Mouse (Mus musculus): ENCODE data around the gene Frmd8.
"Not testable (repeated sequence)": the region's sequence is repeated elsewhere in the genome, so short reads cannot be mapped to it uniquely, and the experiment has no call there.

Gene Frmd8

DNA sequence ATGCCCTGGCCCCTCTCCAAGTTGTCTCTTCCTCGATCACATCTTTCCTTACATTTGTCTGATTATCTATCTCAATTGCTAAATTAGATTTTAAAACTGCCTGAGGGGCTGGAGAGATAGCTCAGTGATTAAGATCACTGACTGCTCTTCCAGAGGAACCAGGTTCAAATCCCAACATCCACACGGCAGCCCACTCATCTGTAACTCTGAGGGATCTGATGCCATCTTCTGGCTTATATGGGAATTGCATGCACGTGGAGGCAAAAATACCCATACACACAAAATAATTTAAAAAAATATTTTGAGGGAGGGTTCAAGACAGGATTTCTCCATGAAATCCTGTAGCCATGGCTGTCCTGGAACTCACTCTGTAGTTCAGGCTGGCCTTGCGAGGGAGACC is 10.8 kb upstream of the Frmd8 start:
- no peak for DNase-seq (ENCODE audit: low spot score)

DNA sequence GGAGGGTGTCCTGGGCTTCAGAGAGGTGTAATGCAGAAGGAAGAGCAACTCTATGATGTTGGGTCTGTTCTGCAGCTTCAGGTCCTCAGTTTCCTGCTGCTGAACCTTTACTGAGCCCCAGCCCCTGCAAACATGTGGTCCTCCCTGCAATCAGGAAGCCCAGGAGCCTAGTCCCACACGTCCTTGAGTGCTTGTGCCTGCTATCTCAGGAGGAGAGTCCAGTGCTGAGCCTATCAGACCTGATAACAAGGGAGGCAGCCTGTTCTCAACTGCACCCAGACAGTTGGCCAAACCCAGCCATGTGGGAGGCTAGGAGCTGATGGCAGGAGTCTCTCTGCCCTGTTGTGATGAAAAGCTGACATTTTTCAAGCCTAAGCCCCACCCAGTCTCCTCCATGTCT is 8.9 kb upstream of the Frmd8 start:
- DNase-seq (ENCODE audit: low spot score), result peak; percentile 80

DNA sequence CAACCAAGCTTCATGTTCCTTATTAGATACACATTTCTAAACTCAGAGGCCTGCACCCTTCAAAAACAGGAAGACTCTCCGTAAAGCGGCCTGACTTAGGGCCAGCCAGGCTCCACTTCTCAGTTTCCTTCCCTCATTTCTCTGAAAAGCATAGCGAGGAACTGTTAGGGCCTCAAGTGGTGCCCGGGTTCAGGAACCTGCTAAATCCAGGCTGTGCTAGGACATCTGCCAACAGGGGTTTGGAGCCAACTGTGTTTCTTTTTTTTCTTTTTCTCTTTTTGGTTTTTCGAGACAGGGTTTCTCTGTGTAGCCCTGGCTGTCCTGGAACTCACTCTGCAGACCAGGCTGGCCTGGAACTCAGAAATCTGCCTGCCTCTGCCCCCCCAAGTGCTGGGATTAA is 7.0 kb upstream of the Frmd8 start:
- DNase-seq (ENCODE audit: low spot score), result not testable (repeated sequence)

DNA sequence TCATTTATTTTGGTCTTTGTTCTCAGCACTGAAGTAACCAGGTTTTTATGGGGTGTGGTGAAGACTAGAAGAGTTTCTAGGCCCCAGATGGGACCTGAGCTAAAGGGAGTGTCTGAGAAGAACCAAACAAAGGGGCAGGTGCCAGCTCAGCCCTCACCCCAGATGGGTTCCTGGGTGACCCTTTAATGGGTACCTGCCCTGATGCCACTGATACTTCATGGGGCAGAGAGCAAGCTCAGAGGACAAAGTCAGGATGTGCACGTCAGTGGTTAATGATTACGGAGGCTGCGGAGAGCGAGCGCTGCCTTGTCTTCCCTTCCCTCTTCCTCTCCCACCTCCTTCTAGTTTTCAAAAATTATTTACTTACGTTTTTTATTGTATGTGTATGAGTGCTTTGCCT is 6.1 kb upstream of the Frmd8 start:
- no peak for DNase-seq (ENCODE audit: low spot score)

DNA sequence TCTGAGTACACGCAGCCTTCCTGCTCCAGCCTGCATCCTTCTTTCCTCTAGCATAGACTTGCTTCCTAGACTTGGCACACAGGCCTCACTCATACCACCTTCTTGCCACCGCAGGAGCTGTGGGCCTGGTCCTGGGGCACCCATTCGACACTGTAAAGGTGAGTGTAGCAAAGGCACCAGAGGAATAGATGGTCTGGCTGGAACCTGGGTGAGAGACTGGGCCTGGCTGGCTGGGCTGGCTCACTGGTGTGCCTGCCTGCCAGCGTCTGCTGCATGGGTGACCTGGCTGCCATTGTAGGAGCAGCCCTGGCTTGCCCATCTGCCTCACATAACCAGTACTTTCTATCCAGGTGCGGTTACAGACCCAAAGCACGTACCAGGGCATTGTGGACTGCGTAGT is 4.7 kb upstream of the Frmd8 start:
- DNase-seq (ENCODE audit: low spot score), result no peak

DNA sequence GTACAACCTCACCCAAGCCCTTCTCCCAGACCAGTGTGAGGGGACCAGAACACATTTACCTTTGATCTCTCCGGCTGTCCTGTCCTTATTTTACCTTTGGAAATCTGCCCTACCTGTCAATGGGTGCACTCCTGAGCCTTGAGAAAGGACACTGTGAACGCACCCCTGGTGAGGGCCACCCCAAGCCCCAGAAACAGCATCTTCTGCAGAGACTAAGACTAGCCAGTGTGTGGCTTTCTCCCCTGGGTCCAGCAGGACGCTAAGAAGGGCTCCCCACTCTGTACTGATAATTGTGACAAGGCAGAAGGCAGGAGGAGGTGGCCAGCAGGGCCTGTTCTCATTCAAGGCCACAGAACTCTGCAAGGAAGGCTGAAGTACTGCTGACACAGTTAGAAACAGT is 3.8 kb upstream of the Frmd8 start:
- DNase-seq (ENCODE audit: low spot score), result peak; percentile 75

DNA sequence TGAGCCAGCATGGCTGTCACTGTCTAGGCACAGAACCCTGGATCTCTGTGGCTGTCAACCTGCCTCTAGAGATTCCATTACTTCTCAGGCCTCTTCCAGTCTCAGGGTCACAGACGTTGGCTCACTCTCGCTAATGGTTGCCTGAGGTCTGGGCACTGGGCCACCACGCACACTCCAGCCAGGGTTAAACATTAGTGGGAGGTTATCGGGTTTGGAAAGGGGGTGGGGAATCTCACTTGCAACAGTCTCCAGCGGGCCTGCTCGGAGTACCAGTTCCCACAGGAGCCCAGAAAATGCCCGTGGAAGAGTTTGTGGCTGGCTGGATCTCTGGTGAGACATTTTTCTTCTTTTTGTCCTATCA is 3.3 kb upstream of the Frmd8 start:
- DNase-seq (ENCODE audit: low spot score), result peak; percentile 82

DNA sequence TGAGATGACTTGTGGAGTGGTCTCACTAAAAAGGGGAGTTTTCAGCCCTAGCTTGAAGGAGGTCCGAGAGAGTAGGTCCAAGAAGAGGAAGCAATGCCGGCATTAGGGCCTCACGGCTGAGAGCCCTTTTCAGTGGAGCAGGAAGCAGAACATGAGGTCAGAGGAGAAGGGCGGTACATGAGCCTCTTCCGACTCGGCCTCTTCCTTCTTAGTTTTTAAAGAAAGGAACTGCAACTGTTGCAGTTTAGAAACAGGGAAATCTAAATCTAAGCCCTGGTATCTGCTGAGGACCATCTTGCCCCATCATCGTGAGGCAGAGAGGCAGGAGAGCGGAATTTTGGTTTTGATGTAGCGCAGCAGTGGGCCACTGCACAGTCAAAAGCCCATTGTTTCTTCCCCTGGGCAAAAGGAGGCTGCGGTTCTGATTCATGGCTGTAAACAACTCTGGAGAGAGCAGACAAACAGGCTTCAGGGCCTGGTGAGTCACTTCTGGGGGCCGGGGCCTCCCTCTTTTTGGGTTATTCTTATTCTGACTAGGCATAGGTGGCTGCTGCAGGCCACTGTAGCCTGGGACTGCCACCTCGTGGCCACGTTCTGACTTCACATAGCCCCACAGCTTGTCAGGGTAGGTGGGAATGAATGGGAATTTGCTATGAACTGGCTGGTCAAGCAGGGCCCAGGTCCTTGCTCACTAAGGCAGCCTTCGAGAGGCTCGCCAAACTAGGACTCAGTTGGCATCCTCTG is 2.7 kb upstream of the Frmd8 start, which contains the start of gene Slc25a45:
TSS of gene Slc25a45 (plus strand) at position 191 of the 744 bp plus-strand sequence.
- peak; percentile 60 for DNase-seq (ENCODE audit: low spot score)

DNA sequence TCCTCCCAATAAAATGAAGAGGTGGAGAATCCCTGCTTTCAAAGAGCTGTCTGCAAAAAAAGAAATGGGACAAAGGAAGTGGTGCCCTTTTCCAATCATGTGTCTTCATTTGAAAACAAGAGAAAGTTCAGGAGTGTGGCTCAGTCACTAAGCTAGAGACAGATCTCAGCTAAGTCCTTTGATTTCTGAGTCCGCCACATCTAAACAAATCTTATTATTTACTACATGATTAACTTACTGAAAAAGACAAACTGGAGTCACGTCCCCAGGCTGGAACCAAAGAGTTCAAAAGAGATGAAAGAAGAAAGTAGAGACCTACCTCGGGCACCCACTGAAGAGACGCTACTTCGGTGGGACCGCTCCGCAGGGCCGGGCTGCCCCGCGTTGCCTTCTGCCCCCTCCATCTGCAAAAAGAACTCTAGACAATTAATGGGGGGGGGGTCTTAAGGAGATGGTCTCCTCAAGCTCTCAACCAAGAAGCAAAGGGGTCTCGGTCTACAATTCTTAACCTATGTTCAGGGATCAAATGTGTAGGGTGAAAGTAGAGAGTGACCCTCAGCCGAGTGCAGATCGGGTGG is 594 bp downstream of the Frmd8 start:
- no peak for DNase-seq (ENCODE audit: low spot score)

DNA sequence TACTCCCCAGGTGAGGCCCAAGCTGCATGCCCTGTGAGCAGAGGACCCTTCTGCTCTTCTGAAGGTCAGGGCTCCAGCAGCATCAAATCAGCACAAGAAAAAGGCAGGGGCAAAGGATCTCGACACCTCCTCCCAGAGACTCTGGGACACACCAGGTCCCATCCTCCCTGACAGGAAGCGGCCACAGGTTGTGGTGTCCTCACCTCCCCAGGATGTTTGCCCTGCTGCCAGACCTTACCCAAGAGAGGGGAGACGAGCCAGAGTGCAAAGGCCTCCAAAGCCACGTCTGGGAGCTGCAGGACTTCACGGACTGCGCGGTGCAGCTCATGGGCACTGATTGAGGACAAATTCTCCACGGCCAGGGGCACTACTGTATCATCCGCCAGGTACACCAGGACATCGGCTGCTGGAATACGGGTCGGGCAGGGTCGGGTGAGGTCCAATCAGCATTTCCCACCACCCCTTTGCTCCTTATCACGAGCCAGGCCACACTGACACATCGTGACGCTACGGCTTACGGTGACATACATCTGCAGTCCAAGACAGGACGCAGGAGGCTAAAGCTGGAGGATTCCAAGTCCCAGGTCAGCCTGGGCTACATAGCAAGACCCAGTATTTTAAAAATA is 2.0 kb downstream of the Frmd8 start:
- no peak for DNase-seq (ENCODE audit: low spot score)

DNA sequence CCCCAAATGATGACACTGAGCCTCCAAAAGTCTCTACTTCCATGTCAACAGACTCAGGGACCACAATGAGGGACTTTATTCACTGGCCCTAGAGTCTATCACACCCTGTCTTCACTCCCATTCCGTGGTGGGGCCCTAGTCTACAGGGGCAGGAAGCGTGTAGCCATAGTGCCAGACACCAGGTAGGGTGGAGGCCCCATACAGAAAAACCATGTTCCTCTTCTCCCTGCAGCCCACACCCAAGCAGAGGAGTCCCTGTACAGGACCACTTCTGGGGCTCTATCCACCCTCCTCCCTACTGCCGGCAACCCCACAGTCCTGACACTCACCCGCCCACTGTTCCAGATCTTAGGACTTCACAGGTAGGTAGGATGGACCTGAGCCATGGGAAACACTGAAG is 2.5 kb downstream of the Frmd8 start:
- DNase-seq (ENCODE audit: low spot score), result no peak

DNA sequence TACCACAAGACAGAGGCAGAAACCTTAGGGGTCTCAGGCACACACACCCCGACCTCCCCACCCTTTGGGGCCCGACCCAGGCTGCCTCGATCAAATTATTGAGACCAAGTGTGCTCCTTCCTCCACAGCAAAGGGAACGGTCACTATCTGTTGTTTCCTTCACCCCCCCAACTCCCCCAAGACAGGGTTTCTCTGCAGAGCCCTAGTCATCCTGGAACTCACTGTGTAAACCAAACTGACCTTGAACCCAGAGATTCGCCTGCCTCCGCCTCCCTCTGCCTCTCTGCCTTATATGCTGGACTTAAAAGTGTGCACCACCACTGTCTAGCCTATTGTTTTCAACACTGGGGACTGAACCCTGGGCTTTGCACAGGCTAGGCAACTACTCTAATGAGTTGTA is 3.4 kb downstream of the Frmd8 start:
- DNase-seq (ENCODE audit: low spot score), result no peak

DNA sequence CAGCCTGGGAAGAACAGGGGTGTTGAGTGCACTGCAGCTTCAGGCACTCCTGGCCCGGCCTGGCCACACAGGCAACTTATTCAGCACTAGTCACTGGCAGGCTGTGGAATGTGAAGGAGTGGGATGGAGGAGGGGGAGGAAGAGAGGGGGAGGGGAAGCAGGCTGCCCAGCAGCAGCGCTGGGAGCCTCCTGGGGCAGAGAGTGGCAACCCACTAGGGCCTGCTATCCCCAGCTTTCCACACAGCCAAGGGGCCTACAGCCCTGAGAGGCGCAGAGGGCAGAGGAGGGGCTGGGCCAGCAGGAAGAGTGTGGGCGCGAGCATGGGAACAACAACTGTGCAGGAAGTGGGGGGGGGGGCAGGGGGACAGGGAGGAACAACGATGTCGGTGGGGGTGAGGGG is 3.8 kb downstream of the Frmd8 start:
- DNase-seq (ENCODE audit: low spot score), result no peak

DNA sequence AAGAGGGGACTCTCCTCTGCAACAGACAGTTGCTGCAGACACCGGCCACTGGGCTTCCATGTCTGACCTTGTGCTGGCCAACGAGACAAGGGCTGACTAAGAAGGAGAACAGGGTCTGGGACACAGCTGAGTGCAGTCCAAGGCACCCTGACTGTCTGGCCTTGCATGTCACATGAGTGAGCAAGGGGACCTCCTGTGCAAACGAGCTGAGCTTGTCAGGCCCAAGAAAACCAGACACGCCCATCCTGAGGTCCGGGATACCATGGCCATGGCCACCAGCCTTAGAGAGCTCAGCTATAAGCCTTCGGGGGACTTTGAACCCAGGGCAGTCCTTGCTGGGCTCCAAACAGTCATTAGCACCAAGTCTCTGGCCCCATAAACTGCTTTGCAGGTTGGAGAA is 7.0 kb downstream of the Frmd8 start:
- DNase-seq (ENCODE audit: low spot score), result no peak

DNA sequence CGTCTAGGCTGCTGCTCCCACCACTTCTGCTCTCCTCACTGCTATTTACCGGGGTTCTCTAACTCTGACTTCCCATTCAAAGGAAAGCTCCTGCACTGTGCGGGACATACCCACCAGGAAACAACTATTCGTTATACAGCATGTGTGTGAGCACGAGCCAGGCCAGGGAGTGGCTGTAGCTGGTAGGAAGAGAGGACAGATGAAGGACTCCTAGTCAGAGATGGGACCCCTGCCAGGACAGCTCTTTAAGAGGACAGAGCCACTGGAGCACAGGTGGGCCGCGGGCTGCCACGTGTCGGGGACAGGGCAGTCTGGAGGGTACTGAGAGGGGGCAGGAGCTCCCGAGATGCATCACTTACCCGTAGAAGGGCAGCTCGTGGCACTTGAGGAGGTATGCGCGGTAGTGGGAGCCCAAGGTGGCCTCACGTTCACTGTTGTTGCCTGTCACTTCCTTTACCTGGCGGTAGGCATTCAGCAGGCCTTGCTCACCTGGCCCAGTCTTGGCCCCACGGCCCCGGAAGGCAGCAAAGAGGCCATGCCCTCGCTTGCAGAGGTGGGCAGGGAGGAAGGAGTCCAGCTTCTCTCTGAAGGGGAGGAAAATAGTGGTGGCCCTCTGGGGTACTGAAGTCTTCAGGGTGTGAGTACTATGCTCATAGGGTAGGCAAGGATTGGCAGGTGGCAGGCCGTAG is 10.2 kb downstream of the Frmd8 start:
- DNase-seq (ENCODE audit: low spot score), result no peak

DNA sequence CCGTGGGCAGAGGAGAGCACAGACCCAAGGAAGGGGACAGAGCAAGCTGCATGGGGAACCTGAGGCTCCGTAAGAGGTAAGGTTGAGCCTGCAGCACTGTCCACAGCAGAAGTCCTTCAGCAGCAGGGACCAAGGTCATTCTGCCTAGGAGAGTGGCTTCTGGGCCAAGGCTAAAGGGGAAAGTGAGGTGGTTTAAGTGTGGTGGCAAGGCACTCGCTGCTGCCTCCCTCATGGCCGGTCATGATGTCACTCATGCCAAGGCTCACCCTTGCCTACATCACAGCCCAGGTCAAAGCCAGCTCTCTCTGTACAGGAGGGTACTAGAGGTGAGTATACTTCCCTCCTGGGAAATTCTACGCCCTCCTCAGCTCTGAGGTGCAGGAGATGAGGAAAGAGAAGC is 11.3 kb downstream of the Frmd8 start:
- no peak for DNase-seq (ENCODE audit: low spot score)

DNA sequence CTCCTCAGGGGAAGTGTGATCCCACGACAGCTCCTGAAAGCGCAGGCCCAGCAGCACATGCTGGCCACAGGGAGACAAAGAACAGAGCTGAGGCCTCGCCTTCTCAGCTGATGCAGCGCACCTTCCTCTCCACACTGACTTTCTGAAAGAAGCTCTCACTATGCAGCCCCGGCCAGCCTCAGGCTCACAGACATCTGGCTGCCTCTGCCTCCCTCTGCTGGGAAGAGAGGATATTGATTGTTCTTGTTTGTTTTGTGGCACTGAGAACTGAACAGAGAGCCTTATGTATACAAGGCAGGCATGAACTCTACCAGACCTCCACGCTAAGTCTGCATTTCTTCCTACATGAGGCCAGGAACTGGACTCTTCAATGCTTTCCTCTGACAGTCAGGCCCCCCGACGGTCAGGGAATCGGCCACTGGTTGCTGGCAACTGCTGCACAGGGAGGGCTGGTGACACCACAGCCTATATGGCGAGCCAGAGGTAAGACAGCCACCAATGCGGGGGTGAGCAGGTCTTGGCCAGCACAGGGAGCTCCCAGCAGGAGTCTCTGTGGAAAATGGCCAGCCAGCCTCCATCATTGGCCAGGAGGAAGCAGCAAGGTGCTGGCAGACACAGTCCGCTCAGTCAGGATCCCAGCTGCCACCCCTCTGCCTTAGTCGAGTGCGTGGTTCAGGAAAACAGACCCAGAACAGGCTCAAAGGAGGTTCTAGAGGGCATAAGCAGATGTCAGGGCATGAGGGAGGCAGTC is 12.6 kb downstream of the Frmd8 start:
- DNase-seq (ENCODE audit: low spot score), result no peak

DNA sequence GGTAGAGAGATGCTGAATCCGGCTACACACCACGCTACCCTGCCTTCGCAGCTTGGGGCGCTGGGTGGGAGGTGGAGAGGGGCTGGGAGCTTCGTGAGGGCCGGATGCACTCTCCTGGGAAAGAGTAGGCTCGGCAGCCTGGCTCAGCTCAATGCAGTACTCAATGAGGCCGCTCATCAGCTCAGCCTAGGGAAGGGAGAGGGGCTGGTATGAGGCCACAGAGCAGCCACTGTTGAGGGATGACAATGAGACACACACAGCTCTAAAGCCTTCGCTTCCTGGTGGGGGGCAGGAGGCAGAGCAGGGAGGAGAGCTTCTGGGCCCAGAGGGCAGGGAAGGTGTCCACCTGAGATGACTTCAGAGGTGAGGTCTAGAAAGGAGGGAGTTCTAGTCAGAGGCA is 18.5 kb downstream of the Frmd8 start:
- no peak for DNase-seq (ENCODE audit: low spot score)

DNA sequence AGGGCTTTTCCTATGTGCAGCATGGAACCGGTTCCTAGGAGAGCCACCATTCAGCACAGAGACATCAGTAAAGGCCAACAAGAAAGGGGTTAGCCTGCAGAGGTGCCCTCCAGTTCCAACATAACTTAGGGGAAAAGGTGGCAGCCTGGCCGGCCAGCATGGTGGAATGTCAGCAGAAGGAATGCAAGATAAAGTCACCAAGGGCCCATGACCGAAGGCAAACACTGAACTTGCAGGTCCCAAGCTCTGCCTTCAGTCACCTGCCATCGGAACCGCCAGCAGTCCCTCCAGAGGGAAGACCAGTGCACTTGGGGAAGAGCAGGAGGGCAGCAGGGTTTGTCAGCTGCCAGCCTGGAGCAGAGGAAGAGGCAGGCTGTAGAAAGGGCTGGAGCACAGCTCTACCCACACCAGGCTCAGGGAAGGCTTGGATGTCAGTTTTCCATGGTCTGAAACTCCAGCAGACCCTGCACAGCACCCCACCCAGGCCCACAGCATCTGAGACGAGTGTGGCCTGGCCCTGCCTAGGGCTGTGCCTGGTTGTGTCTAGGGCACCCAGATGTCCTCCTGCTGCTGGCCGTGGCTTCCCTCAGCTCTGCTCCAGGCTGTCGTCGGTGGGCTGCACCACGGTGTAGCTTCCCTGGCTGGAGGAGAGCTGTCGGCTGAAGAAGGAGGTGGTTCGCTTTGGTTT is 22.9 kb downstream of the Frmd8 start:
- no peak for DNase-seq (ENCODE audit: low spot score)

DNA sequence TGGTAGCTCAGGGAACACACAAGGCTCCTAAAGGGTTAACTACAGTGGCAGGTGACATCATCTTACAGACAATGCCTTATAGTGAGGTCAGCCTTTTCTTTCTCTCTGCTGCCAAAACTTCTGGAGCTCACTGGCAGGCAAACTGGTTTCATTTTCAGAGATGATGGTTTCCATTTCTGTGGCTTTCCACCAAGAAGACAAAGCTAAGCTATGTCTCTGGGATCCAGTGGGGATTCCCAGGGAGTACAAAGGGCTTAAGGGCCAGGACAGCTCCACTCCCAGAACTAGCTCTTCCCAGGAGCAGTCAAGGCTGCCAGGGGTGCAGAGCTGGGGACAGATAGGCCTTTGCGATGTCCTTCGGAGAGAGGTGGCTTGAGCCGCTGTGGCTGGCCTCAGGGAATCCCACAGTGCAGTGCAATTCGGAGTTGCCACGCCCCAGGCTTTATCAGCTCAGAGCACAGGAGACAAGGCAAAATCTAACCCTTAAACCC is 23.5 kb downstream of the Frmd8 start:
- no peak for DNase-seq (ENCODE audit: low spot score)

DNA sequence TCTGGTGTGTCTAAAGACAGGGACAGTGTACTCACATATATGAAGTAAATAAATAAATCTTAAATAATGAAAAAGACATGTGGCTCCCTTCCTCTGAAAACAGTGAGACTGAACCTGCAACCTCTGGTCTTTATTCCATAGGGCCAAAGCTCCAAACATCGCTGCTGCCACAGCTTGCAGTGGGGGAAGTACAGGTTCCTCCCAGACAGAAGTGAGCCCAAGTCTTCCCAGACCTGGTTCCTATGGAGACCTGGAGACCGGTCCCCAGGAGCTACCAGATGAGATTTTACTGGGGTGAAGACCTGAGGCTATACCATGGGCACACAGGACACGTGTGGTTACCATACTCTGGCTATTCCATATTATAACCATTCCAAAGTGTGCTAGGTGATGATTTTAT is 24.2 kb downstream of the Frmd8 start:
- DNase-seq (ENCODE audit: low spot score), result no peak

All from testis, postnatal 14 days (tissue).